Mouse (Mus musculus) forebrain, embryonic 15.5 days (tissue): Measurements from ENCODE around the gene Tas2r121. TPM values are rescaled to one million over a fixed set of nuclear protein-coding genes. Genes with fewer than 3 reads are reported as not detected.
"Not testable (repeated sequence)": the region's sequence is repeated elsewhere in the genome, so short reads cannot be mapped to it uniquely, and the experiment has no call there.

ENCODE experiments used
- ATAC-seq: fragments of 200-750 bp; cut with Nextera tagmentation; replicated peaks from 2 replicates; pipeline ENCODE4 v1.8.0; 2017; ENCODE audit warnings: mild to moderate bottlenecking, moderate TSS enrichment, moderate library complexity
- H3K27ac ChIP-seq: fragments of 300-500 bp; sonication (generic); replicated peaks from 2 replicates; pipeline ENCODE4 v1.5.1; 2015; ENCODE audit warnings: mild to moderate bottlenecking, inconsistent platforms
- H3K27me3 ChIP-seq: fragments of 300-500 bp; sonication (generic); 2 replicates; pipeline ENCODE4 v1.6.1; 2015; ENCODE audit warnings: inconsistent platforms
- H3K36me3 ChIP-seq: fragments of 300-500 bp; sonication (generic); 2 replicates; pipeline ENCODE4 v1.6.1; 2015; ENCODE audit warnings: mild to moderate bottlenecking, inconsistent platforms
- H3K4me1 ChIP-seq: fragments of 300-500 bp; sonication (generic); 2 replicates; pipeline ENCODE4 v1.6.1; 2015; ENCODE audit warnings: inconsistent platforms
- H3K4me2 ChIP-seq: fragments of 300-500 bp; sonication (generic); replicated peaks from 2 replicates; pipeline ENCODE4 v1.6.1; 2015; ENCODE audit warnings: mild to moderate bottlenecking, inconsistent platforms
- H3K4me3 ChIP-seq: fragments of 300-500 bp; sonication (generic); 2 replicates; pipeline ENCODE4 v1.5.1; 2015; ENCODE audit warnings: mild to moderate bottlenecking, inconsistent platforms
- H3K9ac ChIP-seq: fragments of 300-500 bp; sonication (generic); replicated peaks from 2 replicates; pipeline ENCODE4 v1.6.1; 2015; ENCODE audit warnings: mild to moderate bottlenecking, inconsistent platforms
- H3K9me3 ChIP-seq: fragments of 300-500 bp; sonication (generic); 2 replicates; pipeline ENCODE4 v1.6.1; 2016; ENCODE audit warnings: inconsistent platforms
- WGBS: fragments of 180-500 bp; shearing (Covaris S2); methylation state at CpG from one replicate; pipeline ENCODE4 v1.1.7; 2015; ENCODE audit warnings: mixed read lengths; 5-methylcytosine and 5-hydroxymethylcytosine counted together
- polyA plus RNA-seq: library from polyadenylated mRNA; unstranded; fragments of >200 nt; fragmentation: Nextera tagmentation; extraction: Ambion mirVana; gene quantifications from 2 replicates; pipeline ENCODE4 v1.2.1, GENCODE M21; 2015

Tas2r121 gene
- not detected in 2 replicates for polyA plus RNA-seq

DNA sequence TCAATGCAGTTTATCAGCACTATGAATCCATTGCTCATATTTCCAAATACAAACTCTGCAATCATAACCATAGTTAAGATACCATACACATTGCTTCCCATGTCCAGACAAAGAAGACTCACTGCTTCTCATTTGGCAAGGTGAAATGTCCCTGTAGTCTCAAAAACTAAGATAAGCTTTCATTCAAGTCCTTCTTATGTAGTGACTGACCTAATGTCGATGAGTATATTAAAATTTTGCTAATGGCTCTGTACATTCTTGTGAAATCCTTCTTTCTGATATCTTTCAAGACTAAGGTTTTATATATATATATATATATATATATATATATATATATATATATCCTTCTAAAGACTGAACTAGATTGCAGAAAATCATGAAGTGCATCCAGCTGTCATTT, at the start of gene Tas2r121:
Gene Tas2r121, minus strand, starts transcription at position 101 of the 400 bp plus-strand sequence.
- no peak within 1 kb of the TSS for H3K27ac ChIP-seq
- no peaks in the 10 kb centered on the region for H3K27me3 ChIP-seq
- H3K4me2 ChIP-seq: no peak within 1 kb of the TSS
- WGBS: 81% methylated on average over 1 of the region's 1 CpGs
- H3K9ac ChIP-seq: no peak within 1 kb of the TSS
- no peak within 1 kb of the TSS for H3K4me3 ChIP-seq
- no peaks in the 10 kb centered on the region for H3K4me1 ChIP-seq
- no peaks in the 10 kb centered on the region for H3K36me3 ChIP-seq
- ATAC-seq: no peak
- H3K9me3 ChIP-seq: no peaks in the 10 kb centered on the region

DNA sequence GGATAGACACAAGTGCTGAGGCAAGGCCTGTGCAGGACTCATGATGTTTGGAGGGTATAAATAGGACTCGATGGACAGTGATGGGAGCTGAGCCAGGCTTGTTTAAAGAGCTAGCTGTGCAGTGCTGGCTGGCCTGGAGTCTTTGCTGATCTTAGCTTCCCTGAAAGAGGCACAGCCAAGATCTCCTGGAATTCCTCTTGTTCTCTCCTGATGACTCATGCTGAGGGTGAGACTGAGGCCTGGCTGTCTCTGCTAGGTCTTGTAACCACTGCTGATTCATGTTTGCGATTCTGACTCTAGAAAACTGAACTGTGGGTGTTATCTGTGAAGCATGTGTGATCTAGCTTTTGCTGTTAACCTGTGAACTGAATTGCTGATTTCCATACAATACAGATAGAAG, 49.4 kb upstream of the Tas2r121 start:
- Histone ChIP-seq H3K27ac (no peak overlapping the region), H3K4me3 (no peak overlapping the region), H3K4me2 (no peak overlapping the region), H3K4me1 (no peaks in the 10 kb centered on the region), H3K9ac (no peak overlapping the region), H3K9me3 (no peaks in the 10 kb centered on the region), H3K27me3 (no peaks in the 10 kb centered on the region), H3K36me3 (no peaks in the 10 kb centered on the region)
- ATAC-seq: no peak
- WGBS: 90% methylated on average over 2 of the region's 2 CpGs

DNA sequence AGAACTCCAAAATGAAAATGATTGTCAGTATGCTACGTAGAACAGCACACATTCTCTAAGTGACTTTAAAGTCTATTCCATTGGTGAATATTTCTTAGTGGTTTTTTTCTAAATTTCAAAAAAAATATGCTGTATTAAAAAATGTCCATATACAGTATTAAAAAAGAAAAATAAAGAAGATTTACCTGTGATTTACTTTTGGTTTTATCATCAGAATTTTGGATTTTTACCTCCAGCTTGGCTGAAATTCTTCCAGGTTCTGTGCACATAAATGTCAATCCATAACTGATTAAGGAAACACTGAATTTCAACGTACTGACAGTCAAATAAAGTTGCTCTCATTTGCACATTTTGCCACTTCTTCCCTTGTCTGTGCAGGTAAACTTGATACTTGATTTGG, 37.1 kb upstream of the Tas2r121 start, which contains the start of gene Tas2r115:
Gene Tas2r115, minus strand, starts transcription at position 101 of the 400 bp plus-strand sequence.
- H3K36me3 ChIP-seq: no peaks in the 10 kb centered on the region
- H3K4me3 ChIP-seq: no peak within 1 kb of the TSS
- no peak within 1 kb of the TSS for H3K4me2 ChIP-seq
- H3K27me3 ChIP-seq: no peaks in the 10 kb centered on the region
- 71% methylated on average over 2 of the region's 2 CpGs for WGBS
- no peak within 1 kb of the TSS for H3K27ac ChIP-seq
- H3K9me3 ChIP-seq: no peaks in the 10 kb centered on the region
- no peaks in the 10 kb centered on the region for H3K4me1 ChIP-seq
- ATAC-seq: no peak
- no peak within 1 kb of the TSS for H3K9ac ChIP-seq

- Histone ChIP-seq H3K9me3 (no peaks in the 10 kb centered on the region), H3K36me3 (no peaks in the 10 kb centered on the region), H3K4me2 (no peak within 1 kb of the TSS), H3K4me1 (no peaks in the 10 kb centered on the region), H3K27me3 (no peaks in the 10 kb centered on the region), H3K27ac (no peak within 1 kb of the TSS), H3K9ac (no peak within 1 kb of the TSS), H3K4me3 (no peak within 1 kb of the TSS)
- no peak for ATAC-seq
- 83% methylated on average over 3 of the region's 3 CpGs for WGBS
These were observed 11.0 kb upstream of the Tas2r121 start, which contains the start of gene Tas2r122 for GRCm38 (mm10) chr6:132711828-132712227. Gene Tas2r122 (minus strand): TSS chr6:132711928.

DNA sequence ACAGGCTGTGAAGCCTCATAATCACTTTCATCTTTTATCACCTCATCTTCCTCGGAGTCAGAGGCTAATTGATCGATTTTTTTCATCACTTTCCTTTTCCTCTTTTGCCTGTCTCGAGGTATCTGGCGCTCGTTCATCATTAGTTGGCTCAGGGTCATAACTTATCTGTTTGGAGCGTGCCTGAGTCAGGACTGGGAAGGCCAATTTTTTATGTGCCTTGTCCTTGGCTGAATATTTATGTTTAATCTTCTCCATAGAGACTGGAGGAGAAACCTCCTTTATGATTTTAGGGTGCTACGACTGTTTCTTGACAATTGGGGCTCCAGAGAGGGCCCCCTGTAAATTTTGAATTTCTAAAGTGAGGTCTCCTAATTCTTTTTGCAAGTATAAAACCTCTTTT, 9.2 kb downstream of the Tas2r121 start:
- not testable (repeated sequence) for H3K27ac ChIP-seq, H3K4me2 ChIP-seq, H3K9me3 ChIP-seq, H3K9ac ChIP-seq, H3K27me3 ChIP-seq, H3K36me3 ChIP-seq, H3K4me3 ChIP-seq, H3K4me1 ChIP-seq, ATAC-seq
- whole genome bisulfite sequencing: 85% methylated on average over 7 of the region's 7 CpGs

DNA sequence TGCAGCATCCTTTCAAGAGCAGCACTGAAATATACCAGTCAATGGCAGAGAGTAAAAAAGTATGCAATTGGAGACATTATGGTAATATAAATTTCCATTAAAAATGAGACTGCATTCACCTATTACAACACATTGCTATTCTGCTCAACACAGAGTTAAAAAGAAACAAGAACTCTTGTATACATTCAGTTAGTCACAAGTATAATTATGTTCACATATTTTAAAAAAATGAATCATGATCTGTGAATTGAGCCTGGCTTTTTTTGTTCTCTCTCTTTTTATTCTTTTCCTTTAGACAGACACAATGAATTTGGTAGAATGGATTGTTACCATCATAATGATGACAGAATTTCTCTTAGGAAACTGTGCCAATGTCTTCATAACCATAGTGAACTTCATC, 44.2 kb downstream of the Tas2r121 start, which contains the start of gene Tas2r120:
Gene Tas2r120, plus strand, starts transcription at position 301 of the 400 bp plus-strand sequence.
- no peak within 1 kb of the TSS for H3K4me3 ChIP-seq
- H3K9me3 ChIP-seq: 0 out of 2 replicates have a peak, but pooled peaks cover 7% of the 10 kb centered on the region
- H3K9ac ChIP-seq: no peak within 1 kb of the TSS
- H3K27ac ChIP-seq: no peak within 1 kb of the TSS
- no peaks in the 10 kb centered on the region for H3K27me3 ChIP-seq
- H3K4me1 ChIP-seq: no peaks in the 10 kb centered on the region
- H3K4me2 ChIP-seq: no peak within 1 kb of the TSS
- no peak for ATAC-seq
- no peaks in the 10 kb centered on the region for H3K36me3 ChIP-seq

GRCm38 (mm10) chr6:132651426-132651825, 49.4 kb downstream of the Tas2r121 start, which contains the start of gene A630073D07Rik:
Gene A630073D07Rik (minus strand): TSS chr6:132651526.
- no peaks in the 10 kb centered on the region for H3K36me3 ChIP-seq
- H3K27ac ChIP-seq: no peak within 1 kb of the TSS
- WGBS: 85% methylated on average over 1 of the region's 1 CpGs
- H3K27me3 ChIP-seq: no peaks in the 10 kb centered on the region
- H3K9ac ChIP-seq: no peak within 1 kb of the TSS
- H3K9me3 ChIP-seq: no peaks in the 10 kb centered on the region
- no peak for ATAC-seq
- no peak within 1 kb of the TSS for H3K4me2 ChIP-seq
- H3K4me1 ChIP-seq: no peaks in the 10 kb centered on the region
- H3K4me3 ChIP-seq: no peak within 1 kb of the TSS

Other genes starting within 250 kb of the Tas2r121 start
- not detected in 2 replicates for gene Prh1, start 131.2 kb downstream of the Tas2r121 start, polyA plus RNA-seq
- not detected in 2 replicates for gene Prp2, start 105.1 kb downstream of the Tas2r121 start, polyA plus RNA-seq
- not detected in 2 replicates for gene A630073D07Rik, start 49.5 kb downstream of the Tas2r121 start, polyA plus RNA-seq
- gene Tas2r120, start 44.1 kb downstream of the Tas2r121 start, polyA plus RNA-seq: not detected in 2 replicates
- not detected in 2 replicates for gene Tas2r122, start 10.9 kb upstream of the Tas2r121 start, polyA plus RNA-seq
- gene Tas2r115, start 37.0 kb upstream of the Tas2r121 start, polyA plus RNA-seq: not detected in 2 replicates
- gene Tas2r124, start 53.7 kb upstream of the Tas2r121 start, polyA plus RNA-seq: not detected in 2 replicates
- not detected in 2 replicates for gene Tas2r102, start 61.1 kb upstream of the Tas2r121 start, polyA plus RNA-seq
- not detected in 2 replicates for gene Tas2r136, start 77.2 kb upstream of the Tas2r121 start, polyA plus RNA-seq
- not detected in 2 replicates for gene Tas2r117, start 101.8 kb upstream of the Tas2r121 start, polyA plus RNA-seq
- not detected in 2 replicates for gene Tas2r123, start 146.1 kb upstream of the Tas2r121 start, polyA plus RNA-seq
- not detected in 2 replicates for gene Tas2r116, start 154.4 kb upstream of the Tas2r121 start, polyA plus RNA-seq
- gene Tas2r110, start 167.0 kb upstream of the Tas2r121 start, polyA plus RNA-seq: not detected in 2 replicates
- gene Tas2r113, start 192.0 kb upstream of the Tas2r121 start, polyA plus RNA-seq: not detected in 2 replicates
- gene Tas2r125, start 208.6 kb upstream of the Tas2r121 start, polyA plus RNA-seq: not detected in 2 replicates